Mouse (Mus musculus) heart, postnatal 0 days (tissue): ENCODE measurements around the gene BC028528.
A peak's percentile ranks its signal among the peaks of the same experiment; 100 is the strongest.

Source experiments
- CTCF ChIP-seq: IDR thresholded peaks from 2 replicates; pipeline ENCODE4 v1.5.1; 2016; ENCODE audit warnings: antibody characterized with exemption, control low read depth, low read depth
- EP300 ChIP-seq: IDR thresholded peaks from 2 replicates; pipeline ENCODE4 v1.6.1; 2016; ENCODE audit warnings: antibody characterized with exemption, low read depth

GRCm38 (mm10) chr3:95882816-95883425 lies 8.9 kb downstream of the BC028528 start:
- TF ChIP-seq EP300 (no peak), CTCF (peak; percentile 66)
